Mouse (Mus musculus) hindbrain, embryonic 13.5 days (tissue): ENCODE results near the gene Nphs2. TPM values are rescaled to one million over a fixed set of nuclear protein-coding genes. Genes with fewer than 3 reads are reported as not detected.
A peak's percentile ranks its signal among the peaks of the same experiment; 100 is the strongest.

Experiments
- ATAC-seq: fragments of 200-750 bp; cut with Nextera tagmentation; 2 replicates; pipeline ENCODE4 v1.8.0; 2017; ENCODE audit warnings: moderate TSS enrichment; ENCODE audit not compliant: low FRiP score
- H3K27ac ChIP-seq: fragments of 300-500 bp; sonication (generic); 2 replicates; pipeline ENCODE4 v1.5.1; 2015; ENCODE audit warnings: inconsistent platforms, mild to moderate bottlenecking, moderate library complexity
- H3K27me3 ChIP-seq: fragments of 300-500 bp; sonication (generic); 2 replicates; pipeline ENCODE4 v1.6.1; 2015; ENCODE audit warnings: mild to moderate bottlenecking, inconsistent platforms
- H3K36me3 ChIP-seq: fragments of 300-500 bp; sonication (generic); 2 replicates; pipeline ENCODE4 v1.6.1; 2015; ENCODE audit warnings: mild to moderate bottlenecking, inconsistent platforms
- H3K4me1 ChIP-seq: fragments of 300-500 bp; sonication (generic); replicated peaks from 2 replicates; pipeline ENCODE4 v1.6.1; 2015; ENCODE audit warnings: inconsistent platforms
- H3K4me2 ChIP-seq: fragments of 300-500 bp; sonication (generic); 2 replicates; pipeline ENCODE4 v1.6.1; 2015; ENCODE audit warnings: inconsistent platforms, mild to moderate bottlenecking, moderate library complexity
- H3K4me3 ChIP-seq: fragments of 300-500 bp; sonication (generic); 2 replicates; pipeline ENCODE4 v1.5.1; 2015; ENCODE audit warnings: mild to moderate bottlenecking, inconsistent platforms
- H3K9ac ChIP-seq: fragments of 300-500 bp; sonication (generic); 2 replicates; pipeline ENCODE4 v1.6.1; 2015; ENCODE audit warnings: mild to moderate bottlenecking, inconsistent platforms
- H3K9me3 ChIP-seq: fragments of 300-500 bp; sonication (generic); 2 replicates; pipeline ENCODE4 v1.6.1; 2016; ENCODE audit warnings: inconsistent platforms
- WGBS: fragments of 180-500 bp; shearing (Covaris S2); methylation state at CpG from one replicate; pipeline ENCODE4 v1.1.7; 2015; 5-methylcytosine and 5-hydroxymethylcytosine counted together
- polyA plus RNA-seq: library from polyadenylated mRNA; unstranded; fragments of >200 nt; fragmentation: Nextera tagmentation; extraction: Ambion mirVana; gene quantifications from 2 replicates; pipeline ENCODE4 v1.2.1, GENCODE M21; 2015

The Nphs2 gene
- polyA plus RNA-seq, 1 experiment from 2014 or later, result not detected

DNA sequence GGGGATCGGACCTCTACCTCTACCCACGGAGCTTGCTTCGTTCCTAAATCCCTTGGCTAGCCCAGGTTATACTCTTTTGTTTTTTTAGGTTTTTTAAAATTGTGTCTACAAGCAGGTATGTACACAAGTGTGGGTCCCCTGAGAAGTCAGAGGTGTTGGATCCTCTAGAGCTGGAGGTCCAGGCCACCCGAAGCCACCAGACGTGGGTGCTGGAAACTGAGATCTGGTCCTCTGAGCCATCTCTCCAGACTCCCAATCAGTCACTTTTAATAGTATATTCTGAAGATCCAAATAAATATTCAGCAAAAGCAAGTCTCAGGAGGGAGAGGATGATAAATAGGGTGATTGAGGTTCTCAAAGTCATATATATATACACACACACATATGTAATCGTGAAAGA, 20.5 kb upstream of the Nphs2 start:
- Histone ChIP-seq H3K27me3 (no peaks in the 10 kb centered on the region), H3K4me3 (no peak overlapping the region), H3K36me3 (no peaks in the 10 kb centered on the region), H3K4me2 (no peak overlapping the region), H3K4me1 (no peaks in the 10 kb centered on the region), H3K27ac (no peak overlapping the region), H3K9me3 (no peaks in the 10 kb centered on the region), H3K9ac (no peak overlapping the region)
- no peak for ATAC-seq
- WGBS, result 92% methylated on average over 6 of the region's 6 CpGs

GRCm38 (mm10) chr1:156302911-156303749, 7.4 kb upstream of the Nphs2 start, which contains the start of gene Tdrd5:
TSS of gene Tdrd5 (minus strand) at chr1:156303664.
- peak within 1 kb of the TSS; percentile 96 for H3K4me2 ChIP-seq
- WGBS, result under 1% methylated on average over 68 of the region's 85 CpGs
- H3K4me1 ChIP-seq, result peaks cover 6% of the 10 kb centered on the region
- ATAC-seq, result peak; percentile 91
- H3K36me3 ChIP-seq, result no peaks in the 10 kb centered on the region
- peak within 1 kb of the TSS; percentile 67 for H3K4me3 ChIP-seq
- no peak within 1 kb of the TSS for H3K27ac ChIP-seq
- H3K9ac ChIP-seq, result peak within 1 kb of the TSS; percentile 79
- H3K9me3 ChIP-seq, result no peaks in the 10 kb centered on the region
- peaks cover 58% of the 10 kb centered on the region for H3K27me3 ChIP-seq

DNA sequence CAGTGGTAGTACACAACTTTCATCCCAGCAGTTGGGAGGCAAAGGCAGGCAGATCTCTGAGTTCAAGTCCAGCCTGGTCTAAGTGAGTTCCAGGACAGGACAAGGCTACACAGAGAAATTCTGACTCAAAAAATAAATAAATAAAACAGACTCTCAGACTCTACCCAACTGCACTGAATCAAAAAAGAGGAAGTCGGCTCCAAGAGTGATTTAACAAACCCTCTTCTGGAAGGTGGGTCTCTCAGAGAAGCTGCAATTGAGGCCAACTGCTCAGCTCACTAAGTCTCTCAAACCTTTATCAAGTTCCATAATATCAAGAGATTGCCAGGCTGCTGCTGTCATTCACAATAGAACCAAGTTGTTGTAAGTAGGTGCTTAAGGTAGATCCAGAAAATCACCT, 1.9 kb upstream of the Nphs2 start:
- Histone ChIP-seq H3K9ac (no peak overlapping the region), H3K36me3 (no peaks in the 10 kb centered on the region), H3K4me2 (no peak overlapping the region), H3K4me1 (peaks cover 9% of the 10 kb centered on the region), H3K27me3 (peaks cover 73% of the 10 kb centered on the region), H3K27ac (no peak overlapping the region), H3K4me3 (no peak overlapping the region), H3K9me3 (no peaks in the 10 kb centered on the region)
- WGBS, result 72% methylated on average over 1 of the region's 1 CpGs
- no peak for ATAC-seq

DNA sequence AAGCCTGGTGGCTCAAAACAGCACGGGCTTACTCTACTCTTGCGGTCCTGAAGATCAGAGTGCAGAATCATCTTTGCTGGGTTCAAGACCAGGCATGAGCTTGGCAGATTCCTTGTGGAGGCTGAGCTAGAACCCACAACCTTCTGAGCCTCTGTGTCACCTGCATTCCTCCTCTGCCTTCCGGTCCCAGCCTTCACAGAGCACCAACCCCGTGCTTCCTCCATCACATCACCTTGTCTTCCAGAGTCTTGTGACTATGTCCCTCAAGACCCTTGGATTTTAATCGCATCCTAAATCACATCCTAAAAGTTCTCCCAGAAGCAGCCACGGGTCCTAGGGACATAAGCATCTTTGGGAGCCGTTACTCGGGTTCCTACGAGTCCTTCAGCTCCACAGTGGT, 12.6 kb downstream of the Nphs2 start:
- no peaks in the 10 kb centered on the region for H3K4me1 ChIP-seq
- no peaks in the 10 kb centered on the region for H3K27me3 ChIP-seq
- H3K4me3 ChIP-seq, result no peak overlapping the region
- H3K27ac ChIP-seq, result no peak overlapping the region
- 92% methylated on average over 9 of the region's 9 CpGs for WGBS
- no peaks in the 10 kb centered on the region for H3K36me3 ChIP-seq
- H3K9ac ChIP-seq, result no peak overlapping the region
- ATAC-seq, result no peak
- no peak overlapping the region for H3K4me2 ChIP-seq
- H3K9me3 ChIP-seq, result no peaks in the 10 kb centered on the region

- Histone ChIP-seq H3K9me3 (no peaks in the 10 kb centered on the region), H3K4me1 (no peaks in the 10 kb centered on the region), H3K4me3 (no peak overlapping the region), H3K27me3 (no peaks in the 10 kb centered on the region), H3K36me3 (no peaks in the 10 kb centered on the region), H3K9ac (no peak overlapping the region), H3K4me2 (no peak overlapping the region), H3K27ac (no peak overlapping the region)
- WGBS, result 76% methylated on average over 4 of the region's 4 CpGs
- ATAC-seq, result no peak
Observed at GRCm38 (mm10) chr1:156340847-156341246, 30.3 kb downstream of the Nphs2 start.

DNA sequence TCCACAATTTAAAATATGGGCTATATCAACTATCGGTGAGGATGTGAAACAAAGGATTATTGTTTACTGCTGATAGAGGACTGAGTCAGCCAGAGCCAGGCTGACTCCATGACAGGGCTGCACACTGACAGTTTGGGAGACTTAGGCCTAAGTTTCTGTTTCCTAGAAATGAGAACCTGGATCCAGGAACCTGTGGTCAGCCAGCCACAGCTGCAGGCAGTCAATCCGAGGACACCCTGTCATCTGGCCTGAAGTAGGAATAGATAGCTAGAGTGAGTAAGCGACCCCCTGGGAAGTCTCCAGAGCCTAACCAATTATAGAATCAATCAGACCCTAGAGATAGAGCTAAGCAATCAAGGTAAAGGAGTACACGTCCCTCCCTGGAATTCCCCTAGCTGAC, 33.9 kb downstream of the Nphs2 start:
- H3K4me1 ChIP-seq, result no peaks in the 10 kb centered on the region
- no peaks in the 10 kb centered on the region for H3K9me3 ChIP-seq
- no peaks in the 10 kb centered on the region for H3K27me3 ChIP-seq
- no peaks in the 10 kb centered on the region for H3K36me3 ChIP-seq
- no peak overlapping the region for H3K27ac ChIP-seq
- no peak for ATAC-seq
- no peak overlapping the region for H3K4me2 ChIP-seq
- no peak overlapping the region for H3K9ac ChIP-seq
- 71% methylated on average over 4 of the region's 4 CpGs for WGBS
- no peak overlapping the region for H3K4me3 ChIP-seq

- Histone ChIP-seq H3K27ac (no peak overlapping the region), H3K27me3 (no peaks in the 10 kb centered on the region), H3K4me3 (no peak overlapping the region), H3K36me3 (no peaks in the 10 kb centered on the region), H3K9ac (no peak overlapping the region), H3K9me3 (no peaks in the 10 kb centered on the region), H3K4me1 (no peaks in the 10 kb centered on the region), H3K4me2 (no peak overlapping the region)
- no peak for ATAC-seq
- WGBS, result 90% methylated on average over 4 of the region's 4 CpGs
Observed at GRCm38 (mm10) chr1:156345633-156346032, 35.1 kb downstream of the Nphs2 start.

GRCm38 (mm10) chr1:156349031-156349430, 38.5 kb downstream of the Nphs2 start:
- Histone ChIP-seq H3K27ac (no peak overlapping the region), H3K4me1 (no peaks in the 10 kb centered on the region), H3K36me3 (no peaks in the 10 kb centered on the region), H3K4me3 (no peak overlapping the region), H3K9ac (no peak overlapping the region), H3K9me3 (no peaks in the 10 kb centered on the region), H3K27me3 (no peaks in the 10 kb centered on the region), H3K4me2 (no peak overlapping the region)
- 87% methylated on average over 4 of the region's 4 CpGs for WGBS
- no peak for ATAC-seq

DNA sequence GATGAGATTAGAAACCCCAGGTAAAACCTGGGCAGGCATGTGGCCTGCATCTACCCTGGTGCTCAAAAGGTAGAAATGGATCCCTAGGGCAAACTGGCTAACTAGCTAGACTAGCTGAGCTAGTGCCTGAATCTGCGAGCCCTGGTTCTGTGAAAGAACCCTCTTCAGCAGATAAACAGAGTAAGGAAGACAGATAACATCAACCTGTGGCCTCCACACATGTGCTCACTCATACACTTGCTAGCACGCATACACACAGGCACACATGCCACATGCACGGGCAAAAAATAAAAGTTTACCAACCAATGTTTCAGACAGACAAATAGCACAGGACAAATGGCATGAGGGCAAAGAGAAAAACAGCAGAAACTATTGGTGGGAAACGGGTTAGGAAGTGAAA, 39.9 kb downstream of the Nphs2 start:
- 89% methylated on average over 4 of the region's 4 CpGs for WGBS
- H3K27me3 ChIP-seq, result no peaks in the 10 kb centered on the region
- no peak overlapping the region for H3K4me2 ChIP-seq
- no peak overlapping the region for H3K9ac ChIP-seq
- no peaks in the 10 kb centered on the region for H3K4me1 ChIP-seq
- no peak for ATAC-seq
- H3K27ac ChIP-seq, result no peak overlapping the region
- H3K36me3 ChIP-seq, result no peaks in the 10 kb centered on the region
- no peak overlapping the region for H3K4me3 ChIP-seq
- H3K9me3 ChIP-seq, result no peaks in the 10 kb centered on the region

- H3K36me3 ChIP-seq, result no peaks in the 10 kb centered on the region
- H3K27ac ChIP-seq, result no peak overlapping the region
- H3K27me3 ChIP-seq, result no peaks in the 10 kb centered on the region
- H3K4me3 ChIP-seq, result no peak overlapping the region
- H3K4me2 ChIP-seq, result no peak overlapping the region
- WGBS, result 94% methylated on average over 2 of the region's 2 CpGs
- H3K9me3 ChIP-seq, result no peaks in the 10 kb centered on the region
- no peak for ATAC-seq
- no peak overlapping the region for H3K9ac ChIP-seq
- H3K4me1 ChIP-seq, result no peaks in the 10 kb centered on the region
Observed at GRCm38 (mm10) chr1:156352466-156352865, 41.9 kb downstream of the Nphs2 start.

GRCm38 (mm10) chr1:156365740-156366139, 55.2 kb downstream of the Nphs2 start, which contains the start of gene Gm2000:
TSS of gene Gm2000 (plus strand) at chr1:156366040.
- 89% methylated on average over 8 of the region's 8 CpGs for WGBS
- Histone ChIP-seq H3K4me3 (no peak within 1 kb of the TSS), H3K27me3 (no peaks in the 10 kb centered on the region), H3K4me1 (no peaks in the 10 kb centered on the region), H3K27ac (no peak within 1 kb of the TSS), H3K9me3 (no peaks in the 10 kb centered on the region), H3K9ac (no peak within 1 kb of the TSS), H3K4me2 (no peak within 1 kb of the TSS), H3K36me3 (no peaks in the 10 kb centered on the region)
- no peak for ATAC-seq
